ENCODE assay signal across 22 mouse cellular contexts in genomic region chr11:113276518-113276917, GRCm38 (mm10).
DNase-seq lines count a peak whose midpoint lies in the region; ATAC-seq and TF ChIP-seq lines count a peak whose summit lies in the region.
"Had no signal": no experiment of that assay in that cellular context is flagged by ENCODE, and none has a peak within 500 bp of the region (broad histone marks: within the 10 kb centered on the region; RNA-seq: fewer than 3 reads in every experiment).

No protein-coding gene starts in this region.

- no peaks in the 10 kb centered on the region for H3K36me3 ChIP-seq in hindbrain, embryonic 10.5 days
- H3K36me3 ChIP-seq in hindbrain, embryonic 14.5 days (replicated peaks; ENCODE audit: control insufficient read depth, insufficient read depth), result no peaks in the 10 kb centered on the region
- H3K36me3 ChIP-seq in limb, embryonic 12.5 days, result no peaks in the 10 kb centered on the region
- no peaks in the 10 kb centered on the region for H3K36me3 ChIP-seq in limb, embryonic 10.5 days
- no peaks in the 10 kb centered on the region for H3K36me3 ChIP-seq in embryonic facial prominence, embryonic 14.5 days (ENCODE audit: control insufficient read depth, insufficient read depth, low read length)
- no peaks in the 10 kb centered on the region for H3K36me3 ChIP-seq in intestine, postnatal 0 days (ENCODE audit: control insufficient read depth, insufficient read depth)
- H3K36me3 ChIP-seq: limb, embryonic 15.5 days; midbrain, embryonic 12.5 days had no signal

- DNase-seq in hindbrain, embryonic 10.5 days (ENCODE audit: low spot score), result no peak
- DNase-seq in hindbrain, embryonic 14.5 days (ENCODE audit: low spot score), result no peak
- no peak for DNase-seq in limb, embryonic 10.5 days (ENCODE audit: low spot score)
- no peak for DNase-seq in embryonic facial prominence, embryonic 14.5 days (ENCODE audit: low spot score)
- no peak for DNase-seq in thymus, postnatal 4 days
- no peak for DNase-seq in embryo, embryonic 9.5 days (ENCODE audit: extremely low spot score)
- DNase-seq: adrenal gland, adult 8-10 months; cerebellum, adult 18-20 months; forebrain, postnatal 0 days; heart, postnatal 10 days; kidney, adult 8-10 months; kidney, postnatal 10 days; layer of hippocampus, postnatal 36 days; lung, embryonic 14.5 days; thymus, adult 18-20 months; thymus, postnatal 36 days had no signal

- TF ChIP-seq CTCF in intestine, postnatal 0 days (IDR thresholded peaks at IDR 0.05; ENCODE audit: low read depth), result no peak

- WGBS in hindbrain, embryonic 10.5 days, result 95% methylated on average over 8 of the region's 8 CpGs
- 89% methylated on average over 8 of the region's 8 CpGs for WGBS in hindbrain, embryonic 14.5 days
- 86% methylated on average over 8 of the region's 8 CpGs for WGBS in limb, embryonic 12.5 days
- WGBS in limb, embryonic 10.5 days, result 95% methylated on average over 8 of the region's 8 CpGs
- 85% methylated on average over 8 of the region's 8 CpGs for WGBS in embryonic facial prominence, embryonic 14.5 days
- 53% methylated on average over 8 of the region's 8 CpGs for WGBS in intestine, postnatal 0 days

- no peak for ATAC-seq in hindbrain, embryonic 14.5 days (ENCODE audit: low FRiP score)
- ATAC-seq in limb, embryonic 12.5 days (ENCODE audit: insufficient number of reproducible peaks, insufficient read depth, low FRiP score, low TSS enrichment, low read depth), result no peak
- ATAC-seq in embryonic facial prominence, embryonic 14.5 days (ENCODE audit: low read depth), result no peak
- ATAC-seq in intestine, postnatal 0 days, result 0 out of 2 replicates have a peak, but pooled peaks have one; percentile 17

- H3K4me3 ChIP-seq in hindbrain, embryonic 10.5 days, result no peak overlapping the region
- H3K4me3 ChIP-seq in hindbrain, embryonic 14.5 days (replicated peaks; ENCODE audit: low read length), result no peak overlapping the region
- H3K4me3 ChIP-seq in limb, embryonic 12.5 days (replicated peaks), result no peak overlapping the region
- no peak overlapping the region for H3K4me3 ChIP-seq in limb, embryonic 10.5 days
- no peak overlapping the region for H3K4me3 ChIP-seq in embryonic facial prominence, embryonic 14.5 days (ENCODE audit: low read depth, low read length)
- no peak overlapping the region for H3K4me3 ChIP-seq in intestine, postnatal 0 days (ENCODE audit: low read depth, low read length)
- H3K4me3 ChIP-seq: limb, embryonic 15.5 days; midbrain, embryonic 12.5 days had no signal

- H3K9me3 ChIP-seq in hindbrain, embryonic 10.5 days, result no peaks in the 10 kb centered on the region
- H3K9me3 ChIP-seq in hindbrain, embryonic 14.5 days (ENCODE audit: control insufficient read depth, low read length), result no peaks in the 10 kb centered on the region
- no peaks in the 10 kb centered on the region for H3K9me3 ChIP-seq in limb, embryonic 12.5 days
- no peaks in the 10 kb centered on the region for H3K9me3 ChIP-seq in limb, embryonic 10.5 days (replicated peaks)
- H3K9me3 ChIP-seq in embryonic facial prominence, embryonic 14.5 days (ENCODE audit: control insufficient read depth, low read length), result no peaks in the 10 kb centered on the region
- H3K9me3 ChIP-seq in intestine, postnatal 0 days (ENCODE audit: control insufficient read depth), result no peaks in the 10 kb centered on the region
- H3K9me3 ChIP-seq: limb, embryonic 15.5 days; midbrain, embryonic 12.5 days had no signal

- H3K4me2 ChIP-seq in hindbrain, embryonic 14.5 days (replicated peaks), result no peak overlapping the region
- no peak overlapping the region for H3K4me2 ChIP-seq in limb, embryonic 12.5 days
- H3K4me2 ChIP-seq in embryonic facial prominence, embryonic 14.5 days (ENCODE audit: low read depth, low read length), result no peak overlapping the region
- H3K4me2 ChIP-seq in intestine, postnatal 0 days (replicated peaks; ENCODE audit: low read depth), result no peak overlapping the region
- H3K4me2 ChIP-seq: heart, embryonic 11.5 days; limb, embryonic 15.5 days; lung, embryonic 14.5 days; midbrain, embryonic 12.5 days had no signal

- H3K4me1 ChIP-seq in hindbrain, embryonic 10.5 days (replicated peaks), result peaks cover 23% of the 10 kb centered on the region
- H3K4me1 ChIP-seq in hindbrain, embryonic 14.5 days (replicated peaks; ENCODE audit: control insufficient read depth, insufficient read depth, low read length), result peaks cover 11% of the 10 kb centered on the region; the same call in 1 of the 2 replicates
- peaks cover 44% of the 10 kb centered on the region for H3K4me1 ChIP-seq in limb, embryonic 12.5 days (replicated peaks)
- peaks cover 38% of the 10 kb centered on the region for H3K4me1 ChIP-seq in limb, embryonic 10.5 days
- peaks cover 37% of the 10 kb centered on the region for H3K4me1 ChIP-seq in embryonic facial prominence, embryonic 14.5 days (ENCODE audit: control insufficient read depth, insufficient read depth, low read length)
- no peaks in the 10 kb centered on the region; the same call in 1 of the 2 replicates for H3K4me1 ChIP-seq in intestine, postnatal 0 days (replicated peaks; ENCODE audit: control insufficient read depth, insufficient read depth, low read length)

- H3K9ac ChIP-seq in hindbrain, embryonic 14.5 days, result no peak overlapping the region
- no peak overlapping the region for H3K9ac ChIP-seq in limb, embryonic 12.5 days (replicated peaks)
- no peak overlapping the region for H3K9ac ChIP-seq in embryonic facial prominence, embryonic 14.5 days (ENCODE audit: low read depth, low read length)
- no peak overlapping the region for H3K9ac ChIP-seq in intestine, postnatal 0 days (ENCODE audit: low read depth, low read length)
- H3K9ac ChIP-seq: forebrain, postnatal 0 days; limb, embryonic 15.5 days; liver, embryonic 14.5 days; lung, embryonic 14.5 days; midbrain, embryonic 12.5 days had no signal

- peak overlapping the region; percentile 56; the same call in 1 of the 2 replicates for H3K27ac ChIP-seq in hindbrain, embryonic 10.5 days
- H3K27ac ChIP-seq in hindbrain, embryonic 14.5 days, result no peak overlapping the region
- H3K27ac ChIP-seq in limb, embryonic 12.5 days, result peak overlapping the region; percentile 74; the same call in 1 of the 2 replicates
- H3K27ac ChIP-seq in limb, embryonic 10.5 days, result no peak overlapping the region
- peak overlapping the region; percentile 66 for H3K27ac ChIP-seq in embryonic facial prominence, embryonic 14.5 days (replicated peaks; ENCODE audit: low read depth, low read length)
- no peak overlapping the region for H3K27ac ChIP-seq in intestine, postnatal 0 days (ENCODE audit: low read depth, low read length)
- H3K27ac ChIP-seq: limb, embryonic 15.5 days; liver, embryonic 14.5 days; midbrain, embryonic 12.5 days had no signal

- peaks cover 5% of the 10 kb centered on the region; the same call in 1 of the 2 replicates for H3K27me3 ChIP-seq in hindbrain, embryonic 10.5 days (ENCODE audit: insufficient read depth, poor library complexity, severe bottlenecking)
- no peaks in the 10 kb centered on the region for H3K27me3 ChIP-seq in hindbrain, embryonic 14.5 days (ENCODE audit: control insufficient read depth, insufficient read depth, low read length)
- no peaks in the 10 kb centered on the region for H3K27me3 ChIP-seq in limb, embryonic 12.5 days
- H3K27me3 ChIP-seq in limb, embryonic 10.5 days (ENCODE audit: low read depth, poor library complexity, severe bottlenecking), result no peaks in the 10 kb centered on the region
- H3K27me3 ChIP-seq in embryonic facial prominence, embryonic 14.5 days (replicated peaks; ENCODE audit: control insufficient read depth, insufficient read depth, low read length), result no peaks in the 10 kb centered on the region
- no peaks in the 10 kb centered on the region for H3K27me3 ChIP-seq in intestine, postnatal 0 days (replicated peaks; ENCODE audit: control insufficient read depth, insufficient read depth, low read length)
- H3K27me3 ChIP-seq: limb, embryonic 15.5 days had no signal

Comparison
In these comparisons a context has a peak if more than half of its experiments do, and no peak if none do; other contexts are left out.
1. H3K27ac ChIP-seq: peak in hindbrain, embryonic 10.5 days (single experiment), limb, embryonic 12.5 days (single experiment) and embryonic facial prominence, embryonic 14.5 days (single experiment); none in hindbrain, embryonic 14.5 days (single experiment), limb, embryonic 10.5 days (single experiment) and intestine, postnatal 0 days (single experiment).